Mouse (Mus musculus) layer of hippocampus, postnatal 10 days (tissue): ENCODE data around the gene Cep295nl. TPM values are rescaled to one million over a fixed set of nuclear protein-coding genes. Genes with fewer than 3 reads are reported as not detected.
A peak's percentile ranks its signal among the peaks of the same experiment; 100 is the strongest.
"Not testable (repeated sequence)": the region's sequence is repeated elsewhere in the genome, so short reads cannot be mapped to it uniquely, and the experiment has no call there.

Source experiments
- DNase-seq, 2 experiments: peaks; one replicate each; pipeline ENCODE4 v3.0.0; 2021; ENCODE audit warnings: low spot score in 2 of 2
- total RNA-seq, 2 experiments: library from RNA; stranded (reverse); gene quantifications; 2 replicates each; pipeline ENCODE4 v1.2.3; 2021

Cep295nl gene
- total RNA-seq, 2 experiments from 2014 or later = 1.8 to 2.6 TPM

DNA sequence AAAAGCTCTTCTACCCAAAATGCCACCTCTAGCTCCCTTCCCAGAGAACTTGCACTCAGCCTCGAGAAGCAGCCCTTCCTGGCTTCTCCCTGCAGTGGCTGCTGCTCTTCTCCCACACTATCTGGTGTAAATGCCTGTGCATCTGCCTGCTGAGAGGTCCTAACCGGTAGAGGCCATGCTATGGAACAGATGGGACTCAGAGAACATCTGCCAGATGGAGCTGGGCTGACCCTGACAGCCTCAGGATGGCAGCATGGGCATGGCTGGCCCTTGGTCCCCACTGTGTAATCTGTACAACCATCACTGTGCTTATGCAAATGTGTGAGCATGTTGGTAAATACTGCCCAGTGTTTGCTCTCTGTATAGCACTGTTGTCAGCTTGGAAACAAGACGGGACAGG, 19.7 kb downstream of the Cep295nl start:
- no peak for DNase-seq

DNA sequence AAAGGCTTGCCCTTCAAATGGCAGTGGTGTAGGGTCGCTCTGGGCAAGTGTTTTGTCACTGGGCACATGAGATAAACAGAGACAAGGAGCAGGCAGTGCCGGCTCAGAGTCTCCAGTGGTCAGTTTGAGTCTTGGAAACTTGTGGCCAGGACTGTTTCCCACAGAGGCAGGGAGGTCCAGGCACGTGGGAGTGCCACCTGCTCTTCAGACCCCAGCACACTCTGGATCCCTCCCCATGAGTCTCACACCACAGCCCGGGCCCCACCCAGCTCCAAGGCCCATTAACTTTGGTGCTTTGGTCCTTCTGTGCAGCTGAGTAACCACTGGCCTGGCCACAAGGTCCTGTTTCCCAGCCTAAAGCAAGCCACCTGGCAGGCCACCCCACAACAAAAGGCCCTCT, 20.3 kb downstream of the Cep295nl start:
- DNase-seq = no peak

DNA sequence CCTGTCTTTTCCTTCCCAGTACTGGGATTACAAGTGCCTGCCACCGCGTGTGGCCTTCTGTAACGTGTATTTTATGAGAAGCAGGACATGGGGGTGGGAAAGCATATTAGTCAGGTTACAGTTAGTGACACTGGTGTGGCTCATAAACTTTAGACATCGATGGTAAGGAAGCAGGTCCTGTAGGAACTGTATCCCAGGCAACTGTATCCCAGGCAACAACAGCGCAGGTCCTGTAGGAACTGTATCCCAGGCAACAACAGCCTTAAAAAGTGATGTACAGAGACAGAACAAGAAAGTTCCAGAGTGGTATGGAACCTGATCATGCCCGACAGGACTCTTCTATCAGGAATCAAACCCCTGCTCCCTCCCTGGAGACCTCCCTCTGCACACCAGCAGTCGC, 20.8 kb downstream of the Cep295nl start:
- no peak for DNase-seq

DNA sequence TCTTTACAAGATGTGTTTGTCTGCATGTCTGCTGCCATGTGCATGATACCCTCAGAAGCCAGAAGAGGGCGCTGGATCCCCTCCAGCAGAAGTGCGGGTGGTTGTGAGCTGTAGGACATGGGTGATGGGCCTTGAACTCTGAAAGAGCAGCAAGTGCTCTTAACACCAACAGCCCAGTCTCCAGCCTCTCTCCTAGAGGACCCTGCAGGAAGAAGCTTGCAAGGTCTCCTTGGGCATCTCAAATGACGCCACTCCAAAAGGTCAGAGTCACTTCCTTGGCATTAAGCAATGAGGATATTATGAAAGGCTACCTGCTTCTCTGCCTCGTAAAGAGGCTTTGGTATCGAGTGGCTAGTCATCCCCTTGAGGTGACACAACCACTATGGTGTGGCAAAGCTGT, 23.6 kb downstream of the Cep295nl start:
- DNase-seq = peak; percentile 51 to 61

DNA sequence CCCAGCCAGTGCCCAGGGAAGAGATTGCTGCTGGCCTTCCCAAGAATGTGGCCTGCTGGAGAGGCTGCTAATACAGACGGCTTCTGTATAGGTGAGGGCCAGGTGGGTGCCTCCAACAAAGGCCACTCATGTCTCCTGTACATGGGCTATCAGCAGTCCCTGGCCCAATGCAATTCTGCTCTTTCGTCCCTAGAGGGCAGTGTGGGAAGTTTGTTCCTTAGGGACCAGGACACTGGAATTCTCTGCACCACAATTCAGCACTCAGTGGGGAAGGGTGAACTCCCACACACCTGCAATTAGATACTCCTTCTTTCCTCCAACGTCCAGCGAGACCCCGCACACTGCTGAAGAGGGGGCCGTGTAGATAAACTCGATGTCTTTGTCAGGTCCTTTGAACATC, 25.2 kb downstream of the Cep295nl start:
- peak; percentile 59 to 67 for DNase-seq

DNA sequence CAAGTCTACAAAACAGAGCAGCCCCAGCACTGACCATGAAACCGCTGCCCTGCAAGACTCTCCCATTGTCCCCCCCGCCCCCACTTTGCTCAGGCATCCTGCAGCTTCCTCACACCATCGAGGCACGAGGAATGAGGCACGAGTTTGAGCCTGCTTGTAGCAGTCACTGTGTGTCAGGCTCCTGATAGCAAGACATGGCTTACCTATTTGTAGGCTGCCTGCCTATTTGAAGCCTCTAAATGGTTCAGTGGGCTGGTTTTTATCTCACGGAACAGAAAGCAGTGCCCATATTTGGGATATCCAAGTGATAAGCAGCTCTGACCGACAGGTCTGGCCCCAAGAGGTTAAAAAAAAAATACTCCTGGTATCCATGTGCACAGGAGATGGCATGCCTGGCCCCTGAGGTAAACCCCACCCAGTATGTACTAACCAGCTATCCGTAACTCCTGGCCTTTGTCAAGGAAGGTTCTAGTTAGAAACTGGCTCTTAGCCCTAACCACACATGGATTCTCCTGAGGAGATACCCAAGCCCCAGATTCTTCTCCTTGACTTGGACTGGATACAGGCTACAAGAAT, 26.0 kb downstream of the Cep295nl start:
- no peak for DNase-seq

DNA sequence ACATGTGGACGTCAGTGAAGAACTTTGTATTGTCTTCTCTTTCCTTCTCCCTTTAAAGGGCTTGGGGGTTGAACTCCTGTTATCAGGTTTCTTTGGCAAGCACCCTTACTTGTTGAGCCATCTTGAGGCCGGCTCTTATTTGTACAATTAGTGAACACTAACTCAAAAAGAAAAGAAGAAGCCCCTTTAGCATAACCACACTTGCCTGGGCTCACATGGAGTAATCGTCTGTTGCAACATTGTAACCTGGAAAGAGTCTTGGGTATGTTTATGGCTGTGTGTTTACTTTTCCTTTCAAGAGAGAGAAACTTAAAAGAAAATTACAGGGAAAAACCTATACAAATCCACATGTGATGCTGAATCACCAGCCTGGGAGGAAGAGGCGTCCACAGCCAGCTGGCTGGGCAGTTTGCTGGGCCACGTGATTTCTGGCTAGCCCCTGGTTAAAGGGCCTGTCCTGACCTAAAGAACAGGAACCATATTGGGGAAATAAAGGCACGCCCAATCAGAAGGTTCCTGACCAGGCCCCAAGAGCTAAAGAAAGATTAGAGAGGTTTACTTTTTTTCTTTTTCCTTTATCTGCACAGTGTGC, 30.1 kb downstream of the Cep295nl start:
- no peak for DNase-seq

DNA sequence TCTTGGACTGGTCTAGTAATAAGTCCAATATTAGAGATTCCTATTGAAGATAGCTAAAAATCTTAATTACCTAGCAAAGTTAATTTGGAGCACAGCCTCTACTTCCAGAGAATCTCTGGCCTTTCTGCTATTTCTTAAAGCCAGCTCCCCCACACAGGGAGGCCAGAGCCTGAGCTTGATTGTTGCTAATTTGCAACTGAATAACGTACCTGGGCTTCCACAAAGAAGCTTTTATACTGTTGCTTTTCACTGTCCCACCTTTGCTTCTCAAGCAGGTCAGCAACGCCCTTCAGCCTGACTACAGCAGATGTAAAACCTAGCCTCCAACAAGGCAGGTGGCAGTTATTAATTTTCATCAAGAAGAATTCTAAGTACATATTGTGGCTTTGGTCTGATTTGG, 34.3 kb downstream of the Cep295nl start:
- DNase-seq = not testable (repeated sequence)

DNA sequence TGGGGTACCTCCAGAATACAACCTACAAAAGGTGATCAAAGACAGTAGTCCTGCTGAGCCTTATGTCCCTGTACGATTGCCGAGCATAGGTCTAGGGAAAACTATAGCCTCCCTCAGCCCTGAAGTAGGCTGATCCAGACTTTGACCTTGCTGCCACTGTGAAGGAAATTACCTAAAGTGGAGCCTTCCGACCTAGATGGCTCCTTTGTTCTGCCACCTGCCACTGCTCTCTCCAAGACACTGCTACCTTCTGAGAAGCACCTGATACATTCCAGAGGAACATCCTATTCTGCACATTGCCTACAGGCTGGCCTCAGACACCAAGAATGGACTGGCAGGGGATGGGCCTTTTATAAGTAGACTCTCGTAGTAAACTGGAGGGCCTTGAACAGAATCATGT, 38.3 kb downstream of the Cep295nl start:
- not testable (repeated sequence) for DNase-seq

DNA sequence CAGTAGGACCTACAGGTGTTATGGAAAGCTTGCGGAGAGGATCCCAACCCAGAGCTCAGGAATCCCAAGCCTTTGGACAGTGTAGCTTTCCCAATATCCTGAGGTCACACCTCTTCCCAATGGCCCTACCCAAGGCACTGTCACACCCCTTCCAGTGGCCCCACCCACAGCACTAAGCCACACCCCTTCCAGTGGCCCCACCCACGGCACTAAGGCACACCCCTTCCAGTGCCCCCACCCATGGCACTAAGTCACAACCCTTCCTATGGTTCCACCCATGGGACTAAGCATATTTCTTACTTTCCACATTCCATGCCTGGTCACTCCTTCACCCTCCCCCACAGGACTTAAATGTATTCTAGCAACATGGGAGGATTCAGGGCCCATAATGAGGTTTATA, 43.5 kb downstream of the Cep295nl start:
- DNase-seq = no peak

DNA sequence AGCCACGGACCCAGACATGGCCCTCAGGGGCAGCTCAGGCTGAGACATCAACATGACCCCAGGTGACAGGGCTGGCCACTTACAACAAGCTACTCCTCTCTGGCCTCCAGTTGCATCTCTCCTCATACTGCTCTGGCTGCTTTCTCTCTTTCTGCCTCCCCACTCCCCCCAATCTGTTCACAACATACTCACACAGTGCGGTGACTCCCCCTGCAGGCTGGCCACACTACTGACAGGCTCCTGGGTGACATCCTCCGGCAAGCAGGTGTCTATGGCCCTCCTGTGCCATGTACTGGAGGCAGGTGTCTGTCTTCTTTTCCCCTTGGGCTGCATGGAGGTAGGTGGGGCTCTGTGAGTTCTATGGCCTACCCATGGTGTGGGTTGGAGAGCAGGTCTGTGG, 44.3 kb downstream of the Cep295nl start:
- no peak for DNase-seq

DNA sequence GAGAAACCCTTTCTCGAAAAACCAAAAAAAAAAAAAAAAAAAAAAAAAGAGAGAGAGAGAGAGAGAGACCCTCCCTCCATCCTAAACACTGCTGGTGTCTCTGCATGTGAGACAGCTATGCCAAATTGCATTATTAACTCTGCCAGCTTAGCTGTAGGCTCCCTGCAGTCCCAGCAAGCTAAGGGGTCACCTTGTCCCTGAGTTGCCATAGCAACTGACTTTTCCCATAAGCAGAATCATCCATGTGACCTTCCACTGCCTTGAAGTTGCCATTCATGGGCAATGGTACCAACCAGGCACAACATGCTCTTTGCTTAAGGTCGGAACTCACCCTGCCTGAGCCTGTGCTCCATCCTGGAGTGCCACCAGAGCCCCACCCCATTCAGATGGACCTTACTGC, 47.3 kb downstream of the Cep295nl start:
- no peak for DNase-seq

DNA sequence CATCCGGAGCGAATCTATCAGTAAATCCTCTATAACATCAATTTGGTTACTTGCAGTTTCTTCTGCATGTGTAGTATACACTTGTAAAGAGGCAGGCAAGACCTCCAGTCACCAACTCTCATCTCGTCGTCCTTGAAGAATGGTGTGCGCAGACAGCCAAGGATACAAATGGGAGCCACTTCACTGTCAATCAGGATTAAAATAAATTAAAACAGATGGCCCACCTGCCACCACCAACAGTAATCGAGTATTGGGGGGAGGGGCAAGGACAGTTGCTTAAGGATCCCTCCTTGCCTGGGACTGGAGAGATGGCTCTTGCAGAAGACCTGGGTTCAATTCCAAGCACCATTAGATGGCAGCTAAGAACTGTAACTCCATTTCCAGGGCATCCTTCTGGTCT, 49.6 kb downstream of the Cep295nl start:
- no peak for DNase-seq

DNA sequence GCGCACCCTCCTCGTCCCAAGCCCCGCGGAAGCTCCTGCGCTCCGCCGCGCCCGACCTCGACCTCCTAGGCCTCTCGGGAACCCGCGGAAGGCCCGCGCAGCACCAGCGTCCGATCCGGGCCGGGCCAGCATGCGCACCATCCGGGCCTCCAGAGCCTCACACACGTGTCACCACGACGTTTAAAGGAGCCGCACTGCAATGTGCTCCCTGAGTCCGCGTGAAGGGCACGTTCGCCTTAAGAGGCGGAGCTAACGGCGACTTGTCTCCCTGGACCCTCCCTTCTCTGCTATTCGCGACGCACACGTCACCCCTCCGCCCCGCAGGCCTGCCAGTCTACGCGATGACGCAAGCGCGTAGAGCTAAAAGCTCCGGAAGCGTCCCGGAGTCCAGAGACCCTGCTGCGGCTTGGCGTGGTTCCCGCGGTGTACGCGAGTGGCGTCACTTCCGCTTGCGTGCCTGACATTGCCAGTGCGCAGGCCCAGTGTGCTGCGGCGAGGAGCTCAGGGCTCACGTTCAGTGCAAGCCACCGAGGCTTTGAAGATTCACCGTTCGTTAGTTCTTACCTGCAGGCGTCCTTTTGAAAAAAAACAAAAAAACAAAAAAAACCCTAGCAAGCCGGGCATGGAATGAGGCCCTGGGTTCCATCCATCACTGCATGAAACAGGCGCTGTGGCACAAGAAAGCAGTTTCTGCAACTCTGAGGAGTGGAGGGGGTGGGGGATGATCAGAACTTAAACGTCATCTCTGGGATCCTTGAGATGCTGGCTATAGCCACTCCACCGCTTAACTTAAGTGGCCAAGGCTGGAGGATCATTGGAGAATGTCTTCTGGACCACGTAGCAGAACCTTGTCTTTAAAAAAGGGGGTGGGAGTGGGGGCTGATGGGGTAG, 52.1 kb downstream of the Cep295nl start, which contains the start of gene Usp36:
Gene Usp36, minus strand, starts transcription at position 246 of the 891 bp plus-strand sequence.
- peak; percentile 100 for DNase-seq

DNA sequence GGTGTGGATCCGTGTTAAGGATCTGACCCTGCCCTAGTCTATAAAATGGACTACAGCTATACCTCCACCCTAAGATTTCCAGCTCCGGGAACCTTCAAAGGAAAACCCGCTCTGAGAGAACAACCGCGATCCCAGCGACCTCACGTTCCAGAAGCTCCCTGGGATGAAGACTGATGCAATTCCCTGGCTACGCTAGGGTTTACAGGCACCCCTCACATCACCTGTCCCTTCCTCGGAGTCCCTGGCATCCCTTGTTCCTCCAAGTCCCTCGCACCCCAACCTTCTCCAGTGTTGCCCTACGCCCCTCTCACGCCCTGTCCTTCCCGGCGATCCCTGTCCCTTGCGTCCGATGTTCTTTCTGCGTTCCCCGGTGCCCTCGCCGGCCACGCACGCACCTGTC, 52.7 kb downstream of the Cep295nl start:
- DNase-seq = no peak

DNA sequence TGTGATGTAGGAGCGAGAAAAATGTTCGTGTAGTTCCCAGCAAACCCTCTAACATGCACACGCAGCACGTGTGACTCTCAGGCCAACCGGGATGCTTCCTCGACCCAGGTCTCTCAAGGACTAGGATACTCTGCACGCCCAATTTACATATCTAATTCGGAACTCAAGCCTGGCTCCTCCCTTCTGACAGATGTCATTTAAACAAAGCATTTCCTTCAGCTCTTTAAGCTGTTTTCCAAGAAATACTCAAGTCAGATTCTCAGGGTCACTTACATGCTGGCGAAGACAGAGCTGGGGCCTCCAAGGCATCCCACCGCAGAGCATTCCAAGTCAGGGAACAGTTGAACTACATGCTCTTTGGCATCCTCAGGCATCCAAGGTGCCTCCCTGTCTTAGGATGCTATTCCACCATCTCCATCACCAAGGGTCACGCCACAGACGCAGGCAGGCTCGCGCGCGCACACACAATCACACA, 53.2 kb downstream of the Cep295nl start:
- peak in 1 of 2 experiments; percentile 28 for DNase-seq

DNA sequence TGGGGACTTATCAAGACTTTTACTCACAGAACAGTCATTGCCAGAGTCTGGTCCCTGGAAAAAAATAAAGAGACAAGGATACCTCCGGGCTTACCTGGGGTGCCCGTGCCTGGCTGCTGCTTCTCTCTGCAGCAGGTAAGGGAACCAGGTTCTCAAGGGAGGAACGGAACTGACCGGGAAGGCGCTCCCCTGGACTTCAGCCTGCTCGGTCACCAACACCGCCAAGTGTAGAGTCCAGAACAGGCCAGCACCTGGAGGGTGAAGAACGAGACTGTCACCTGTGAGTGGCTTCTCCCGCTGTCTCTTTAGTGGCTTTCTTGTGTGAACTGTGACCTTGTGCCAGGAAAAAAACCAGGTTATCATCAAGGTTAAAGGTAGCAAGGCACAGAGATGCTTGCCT, 54.7 kb downstream of the Cep295nl start:
- no peak for DNase-seq

DNA sequence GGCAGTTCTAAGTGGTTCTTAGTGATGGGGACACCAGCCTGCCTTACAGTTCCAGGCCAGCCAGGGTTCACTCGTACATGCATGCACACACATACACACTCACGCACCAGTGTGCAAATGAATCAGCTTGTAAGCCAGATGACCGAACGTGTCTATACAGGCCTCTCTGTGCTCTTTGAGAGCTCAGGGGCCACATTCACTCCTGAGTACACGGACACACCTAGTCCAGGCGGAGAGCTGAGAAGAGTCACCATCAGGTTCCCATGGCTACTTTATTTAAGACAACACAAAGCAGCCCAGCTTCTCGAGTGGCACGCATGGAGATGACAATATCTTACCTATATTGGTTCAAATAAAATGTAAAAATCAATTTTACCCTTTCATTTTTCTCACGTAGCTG, 55.9 kb downstream of the Cep295nl start:
- DNase-seq = no peak

DNA sequence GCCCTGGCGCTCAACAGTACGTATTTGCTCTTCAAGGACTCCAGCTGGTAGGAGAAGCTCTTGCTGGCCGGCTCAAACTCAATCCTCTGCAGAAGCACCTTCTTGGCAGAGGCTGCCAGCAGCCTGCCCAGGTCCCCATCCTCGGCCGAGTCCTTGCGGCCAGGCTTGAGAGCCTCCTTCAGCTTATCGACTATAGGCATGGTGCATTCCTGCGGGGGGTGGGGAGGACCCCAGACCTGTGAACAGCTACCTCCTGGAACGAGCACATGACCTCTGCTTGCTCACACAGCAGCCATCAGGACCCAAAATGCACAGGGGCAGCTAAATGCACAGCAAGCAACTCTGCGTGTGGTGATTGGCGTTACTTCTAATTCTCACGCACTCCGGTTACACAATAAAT, 56.5 kb downstream of the Cep295nl start:
- no peak for DNase-seq
